ENCODE assay signal across 19 mouse cellular contexts in genomic region chr2:148175251-148175927, GRCm38 (mm10).
DNase-seq lines count a peak whose midpoint lies in the region; ATAC-seq and TF ChIP-seq lines count a peak whose summit lies in the region.
"Had no signal": no experiment of that assay in that cellular context is flagged by ENCODE, and none has a peak within 500 bp of the region (broad histone marks: within the 10 kb centered on the region; RNA-seq: fewer than 3 reads in every experiment).

No protein-coding gene starts in this region.

- no peak overlapping the region for H3K4me2 ChIP-seq in hindbrain, embryonic 14.5 days (replicated peaks)
- no peak overlapping the region for H3K4me2 ChIP-seq in hindbrain, embryonic 13.5 days
- no peak overlapping the region for H3K4me2 ChIP-seq in intestine, embryonic 14.5 days (ENCODE audit: low read length)
- no peak overlapping the region for H3K4me2 ChIP-seq in intestine, embryonic 16.5 days (ENCODE audit: low read depth, low read length)
- H3K4me2 ChIP-seq in neural tube, embryonic 15.5 days = no peak overlapping the region
- H3K4me2 ChIP-seq in midbrain, postnatal 0 days (ENCODE audit: low read depth, low read length, poor library complexity, severe bottlenecking) = no peak overlapping the region
- H3K4me2 ChIP-seq in heart, embryonic 12.5 days = no peak overlapping the region
- H3K4me2 ChIP-seq: forebrain, embryonic 13.5 days had no signal

- H3K9me3 ChIP-seq in hindbrain, embryonic 14.5 days (ENCODE audit: control insufficient read depth, low read length) = no peaks in the 10 kb centered on the region
- H3K9me3 ChIP-seq in hindbrain, embryonic 13.5 days = no peaks in the 10 kb centered on the region
- no peaks in the 10 kb centered on the region for H3K9me3 ChIP-seq in intestine, embryonic 14.5 days (ENCODE audit: control insufficient read depth, low read length)
- no peaks in the 10 kb centered on the region for H3K9me3 ChIP-seq in intestine, embryonic 16.5 days (ENCODE audit: control insufficient read depth, low read length)
- H3K9me3 ChIP-seq in neural tube, embryonic 15.5 days (replicated peaks) = no peaks in the 10 kb centered on the region
- H3K9me3 ChIP-seq in midbrain, postnatal 0 days (ENCODE audit: low read length) = no peaks in the 10 kb centered on the region
- H3K9me3 ChIP-seq in heart, embryonic 12.5 days (replicated peaks) = no peaks in the 10 kb centered on the region
- H3K9me3 ChIP-seq: embryonic facial prominence, embryonic 10.5 days; forebrain, embryonic 13.5 days had no signal

- H3K27ac ChIP-seq in hindbrain, embryonic 14.5 days = peak overlapping the region; percentile 11; the same call in 1 of the 2 replicates
- no peak overlapping the region for H3K27ac ChIP-seq in hindbrain, embryonic 13.5 days
- H3K27ac ChIP-seq in intestine, embryonic 14.5 days (ENCODE audit: low read depth) = no peak overlapping the region
- no peak overlapping the region for H3K27ac ChIP-seq in intestine, embryonic 16.5 days (ENCODE audit: low read length)
- H3K27ac ChIP-seq in neural tube, embryonic 15.5 days (replicated peaks) = no peak overlapping the region
- 0 out of 2 replicates have a peak overlapping the region, but pooled peaks have one; percentile 38 for H3K27ac ChIP-seq in midbrain, postnatal 0 days (ENCODE audit: low read depth, low read length)
- no peak overlapping the region for H3K27ac ChIP-seq in heart, embryonic 12.5 days (ENCODE audit: poor library complexity, severe bottlenecking)
- H3K27ac ChIP-seq: embryonic facial prominence, embryonic 10.5 days; forebrain, embryonic 13.5 days had no signal

- ATAC-seq in hindbrain, embryonic 14.5 days (ENCODE audit: low FRiP score) = no peak
- ATAC-seq in hindbrain, embryonic 13.5 days (ENCODE audit: low FRiP score) = no peak
- no peak for ATAC-seq in intestine, embryonic 14.5 days (replicated peaks; ENCODE audit: low FRiP score, low TSS enrichment, low read depth)
- ATAC-seq in intestine, embryonic 16.5 days = no peak
- ATAC-seq in neural tube, embryonic 15.5 days (ENCODE audit: low FRiP score) = 0 out of 2 replicates have a peak, but pooled peaks have one; percentile 63
- no peak for ATAC-seq in midbrain, postnatal 0 days (ENCODE audit: low FRiP score)
- ATAC-seq in heart, embryonic 12.5 days (ENCODE audit: insufficient number of reproducible peaks, low FRiP score) = no peak
- ATAC-seq: forebrain, embryonic 13.5 days; forebrain, postnatal 0 days; inflammation-experienced regulatory T-cells, adult 6 months had no signal

- DNase-seq in hindbrain, embryonic 14.5 days (ENCODE audit: low spot score) = no peak
- peak; percentile 46 for DNase-seq in intestine, embryonic 14.5 days (ENCODE audit: low spot score)
- no peak for DNase-seq in neural tube, embryonic 10.5 days (ENCODE audit: extremely low spot score, low spot score)
- no peak for DNase-seq in midbrain, postnatal 0 days (ENCODE audit: low spot score)
- DNase-seq: adrenal gland, adult 2 months; adrenal gland, postnatal 25 days; cerebellum, adult 2 months; cerebellum, postnatal 10 days; forebrain, postnatal 0 days; gastrocnemius, postnatal 14 days; heart, postnatal 10 days; heart, postnatal 4 days had no signal

- no peaks in the 10 kb centered on the region for H3K36me3 ChIP-seq in hindbrain, embryonic 14.5 days (replicated peaks; ENCODE audit: control insufficient read depth, insufficient read depth)
- no peaks in the 10 kb centered on the region for H3K36me3 ChIP-seq in hindbrain, embryonic 13.5 days
- no peaks in the 10 kb centered on the region for H3K36me3 ChIP-seq in intestine, embryonic 14.5 days (ENCODE audit: control insufficient read depth, insufficient read depth, low read length)
- H3K36me3 ChIP-seq in intestine, embryonic 16.5 days (ENCODE audit: control insufficient read depth, insufficient read depth, low read length) = no peaks in the 10 kb centered on the region
- H3K36me3 ChIP-seq in neural tube, embryonic 15.5 days = no peaks in the 10 kb centered on the region
- H3K36me3 ChIP-seq in midbrain, postnatal 0 days (ENCODE audit: insufficient read depth, low read length) = no peaks in the 10 kb centered on the region
- H3K36me3 ChIP-seq in heart, embryonic 12.5 days = no peaks in the 10 kb centered on the region
- H3K36me3 ChIP-seq: embryonic facial prominence, embryonic 10.5 days had no signal

- H3K4me1 ChIP-seq in hindbrain, embryonic 14.5 days (replicated peaks; ENCODE audit: control insufficient read depth, insufficient read depth, low read length) = no peaks in the 10 kb centered on the region
- no peaks in the 10 kb centered on the region for H3K4me1 ChIP-seq in hindbrain, embryonic 13.5 days (replicated peaks)
- H3K4me1 ChIP-seq in intestine, embryonic 14.5 days (replicated peaks; ENCODE audit: control insufficient read depth, insufficient read depth, low read length) = no peaks in the 10 kb centered on the region; the same call in 1 of the 2 replicates
- no peaks in the 10 kb centered on the region for H3K4me1 ChIP-seq in intestine, embryonic 16.5 days (ENCODE audit: control insufficient read depth, insufficient read depth, low read length)
- 0 out of 2 replicates have a peak, but pooled peaks cover 3% of the 10 kb centered on the region for H3K4me1 ChIP-seq in neural tube, embryonic 15.5 days
- H3K4me1 ChIP-seq in midbrain, postnatal 0 days (ENCODE audit: insufficient read depth, low read length) = no peaks in the 10 kb centered on the region
- H3K4me1 ChIP-seq in heart, embryonic 12.5 days (replicated peaks) = peaks cover 15% of the 10 kb centered on the region
- H3K4me1 ChIP-seq: forebrain, embryonic 13.5 days had no signal

- H3K9ac ChIP-seq in hindbrain, embryonic 14.5 days = no peak overlapping the region
- H3K9ac ChIP-seq in hindbrain, embryonic 13.5 days = no peak overlapping the region
- no peak overlapping the region for H3K9ac ChIP-seq in intestine, embryonic 14.5 days (ENCODE audit: low read length)
- H3K9ac ChIP-seq in intestine, embryonic 16.5 days (ENCODE audit: low read depth, low read length) = no peak overlapping the region
- no peak overlapping the region for H3K9ac ChIP-seq in neural tube, embryonic 15.5 days (replicated peaks)
- H3K9ac ChIP-seq in midbrain, postnatal 0 days (replicated peaks; ENCODE audit: low read length, poor library complexity, severe bottlenecking) = 0 out of 2 replicates have a peak overlapping the region, but pooled peaks have one; percentile 19
- no peak overlapping the region for H3K9ac ChIP-seq in heart, embryonic 12.5 days
- H3K9ac ChIP-seq: forebrain, embryonic 13.5 days; forebrain, postnatal 0 days had no signal

- H3K4me3 ChIP-seq in hindbrain, embryonic 14.5 days (replicated peaks; ENCODE audit: low read length) = no peak overlapping the region
- H3K4me3 ChIP-seq in hindbrain, embryonic 13.5 days = no peak overlapping the region
- H3K4me3 ChIP-seq in intestine, embryonic 14.5 days (ENCODE audit: low read depth, low read length) = no peak overlapping the region
- H3K4me3 ChIP-seq in intestine, embryonic 16.5 days (ENCODE audit: low read length) = no peak overlapping the region
- H3K4me3 ChIP-seq in neural tube, embryonic 15.5 days (replicated peaks) = no peak overlapping the region
- H3K4me3 ChIP-seq in midbrain, postnatal 0 days (ENCODE audit: low read depth, low read length) = no peak overlapping the region
- H3K4me3 ChIP-seq in heart, embryonic 12.5 days = no peak overlapping the region
- H3K4me3 ChIP-seq: embryonic facial prominence, embryonic 10.5 days; forebrain, embryonic 13.5 days had no signal

- H3K27me3 ChIP-seq in hindbrain, embryonic 14.5 days (ENCODE audit: control insufficient read depth, insufficient read depth, low read length) = no peaks in the 10 kb centered on the region
- no peaks in the 10 kb centered on the region for H3K27me3 ChIP-seq in hindbrain, embryonic 13.5 days
- H3K27me3 ChIP-seq in intestine, embryonic 14.5 days (replicated peaks; ENCODE audit: control insufficient read depth, insufficient read depth, low read length) = no peaks in the 10 kb centered on the region
- no peaks in the 10 kb centered on the region for H3K27me3 ChIP-seq in intestine, embryonic 16.5 days (replicated peaks; ENCODE audit: control insufficient read depth, insufficient read depth, low read length)
- no peaks in the 10 kb centered on the region for H3K27me3 ChIP-seq in neural tube, embryonic 15.5 days (replicated peaks)
- H3K27me3 ChIP-seq in midbrain, postnatal 0 days (ENCODE audit: insufficient read depth, low read length) = no peaks in the 10 kb centered on the region
- H3K27me3 ChIP-seq in heart, embryonic 12.5 days (replicated peaks) = peaks cover 9% of the 10 kb centered on the region; the same call in 1 of the 2 replicates
- H3K27me3 ChIP-seq: forebrain, embryonic 13.5 days had no signal

- 78% methylated on average over 8 of the region's 8 CpGs for WGBS in hindbrain, embryonic 14.5 days
- WGBS in hindbrain, embryonic 13.5 days = 78% methylated on average over 8 of the region's 8 CpGs
- 73% methylated on average over 8 of the region's 8 CpGs for WGBS in intestine, embryonic 14.5 days
- 75% methylated on average over 8 of the region's 8 CpGs for WGBS in intestine, embryonic 16.5 days
- 71% methylated on average over 8 of the region's 8 CpGs for WGBS in neural tube, embryonic 15.5 days
- WGBS in midbrain, postnatal 0 days = 63% methylated on average over 8 of the region's 8 CpGs
- WGBS in heart, embryonic 12.5 days = 75% methylated on average over 8 of the region's 8 CpGs

- TF ChIP-seq CTCF in midbrain, postnatal 0 days (IDR thresholded peaks at IDR 0.05) = no peak

Comparison
In these comparisons a context has a peak if more than half of its experiments do, and no peak if none do; other contexts are left out.
1. H3K27ac ChIP-seq: peak in hindbrain, embryonic 14.5 days (single experiment) and midbrain, postnatal 0 days (single experiment); none in hindbrain, embryonic 13.5 days (single experiment), intestine, embryonic 14.5 days (single experiment), intestine, embryonic 16.5 days (single experiment), neural tube, embryonic 15.5 days (single experiment) and heart, embryonic 12.5 days (single experiment).